Mouse (Mus musculus) kidney, postnatal 14 days (tissue): ENCODE results near the gene Wdr86.
"Not testable (repeated sequence)": the region's sequence is repeated elsewhere in the genome, so short reads cannot be mapped to it uniquely, and the experiment has no call there.

Experiments used
- DNase-seq: peaks from one replicate; pipeline ENCODE4 v3.0.0; 2022; ENCODE audit warnings: mixed read lengths

Wdr86 gene

GRCm38 (mm10) chr5:24730488-24730871 is at the start of gene Wdr86:
Wdr86 (minus strand) TSS chr5:24730727.
- DNase-seq, result peak; percentile 47

- peak; percentile 31 for DNase-seq
Measured at GRCm38 (mm10) chr5:24779881-24780512, 49.5 kb upstream of the Wdr86 start.

GRCm38 (mm10) chr5:24779321-24779720 is 48.8 kb upstream of the Wdr86 start:
- DNase-seq, result no peak

GRCm38 (mm10) chr5:24778843-24779140 is 48.3 kb upstream of the Wdr86 start:
- DNase-seq, result no peak

- no peak for DNase-seq
Measured at GRCm38 (mm10) chr5:24778082-24778842, 47.7 kb upstream of the Wdr86 start.

GRCm38 (mm10) chr5:24776681-24777080 is 46.2 kb upstream of the Wdr86 start:
- no peak for DNase-seq

GRCm38 (mm10) chr5:24774549-24774948 is 44.0 kb upstream of the Wdr86 start:
- not testable (repeated sequence) for DNase-seq

- DNase-seq, result no peak
Measured at GRCm38 (mm10) chr5:24757816-24758215, 27.3 kb upstream of the Wdr86 start, which contains the start of gene Crygn. Crygn (minus strand) TSS chr5:24758008.

- DNase-seq, result no peak
Measured at GRCm38 (mm10) chr5:24756931-24757330, 26.4 kb upstream of the Wdr86 start.

- DNase-seq, result no peak
Measured at GRCm38 (mm10) chr5:24752175-24752498, 21.6 kb upstream of the Wdr86 start.

- DNase-seq, result peak; percentile 80
Measured at GRCm38 (mm10) chr5:24751305-24752174, 21.0 kb upstream of the Wdr86 start.

GRCm38 (mm10) chr5:24750321-24751304 is 20.1 kb upstream of the Wdr86 start:
- peak; percentile 93 for DNase-seq

GRCm38 (mm10) chr5:24749731-24750130 is 19.2 kb upstream of the Wdr86 start:
- no peak for DNase-seq

- no peak for DNase-seq
Measured at GRCm38 (mm10) chr5:24747533-24747932, 17.0 kb upstream of the Wdr86 start.

- DNase-seq, result no peak
Measured at GRCm38 (mm10) chr5:24743956-24744355, 13.4 kb upstream of the Wdr86 start.

GRCm38 (mm10) chr5:24741172-24741885 is 10.8 kb upstream of the Wdr86 start:
- DNase-seq, result no peak

GRCm38 (mm10) chr5:24739141-24739753 is 8.7 kb upstream of the Wdr86 start:
- DNase-seq, result peak; percentile 87

GRCm38 (mm10) chr5:24738517-24738916 is 8.0 kb upstream of the Wdr86 start:
- no peak for DNase-seq

- DNase-seq, result no peak
Measured at GRCm38 (mm10) chr5:24737595-24737994, 7.1 kb upstream of the Wdr86 start.

- DNase-seq, result no peak
Measured at GRCm38 (mm10) chr5:24733771-24734426, 3.4 kb upstream of the Wdr86 start.

- DNase-seq, result peak; percentile 73
Measured at GRCm38 (mm10) chr5:24733134-24733533, 2.6 kb upstream of the Wdr86 start.
